Mouse (Mus musculus): ENCODE results near the gene Reln.

DNA sequence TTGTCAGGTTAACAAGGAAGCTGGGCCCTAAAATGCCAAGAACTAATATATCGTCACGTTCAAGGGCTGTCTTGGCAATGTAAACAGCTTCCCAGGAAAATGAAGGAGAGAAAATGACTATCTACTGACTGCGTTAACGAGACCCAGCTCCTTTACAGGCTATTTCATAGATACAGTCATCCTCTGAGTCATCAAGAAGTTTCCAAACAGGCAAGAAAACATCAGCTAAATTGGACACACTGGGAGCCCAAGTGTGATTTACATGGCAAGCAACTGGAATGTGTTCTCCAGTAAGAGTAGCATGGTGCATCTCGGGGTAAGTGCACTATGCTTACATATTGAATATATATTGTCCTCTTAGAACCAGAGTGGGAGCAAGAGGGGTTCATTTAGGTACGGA is 302.7 kb downstream of the Reln start:
- TF ChIP-seq POLR2A (IDR thresholded peaks at IDR 0.05; ENCODE audit: insufficient read depth, low read depth, low read length) (no peak), CTCF (IDR thresholded peaks at IDR 0.05; ENCODE audit: insufficient read depth, low read depth, low read length) (no peak)
